Mouse (Mus musculus): ENCODE data around the gene Gm20708. TPM values are rescaled to one million over a fixed set of nuclear protein-coding genes. Genes with fewer than 3 reads are reported as not detected.

The Gm20708 gene
- polyA plus RNA-seq, 1 experiment, result 2.1 TPM

GRCm38 (mm10) chr11:117798160-117798541 is 11.3 kb upstream of the Gm20708 start:
- H3K27me3 ChIP-seq (ENCODE audit: control insufficient read depth, insufficient read depth, low read length, poor library complexity, severe bottlenecking), result no peaks in the 10 kb centered on the region
- H3K9me3 ChIP-seq (replicated peaks; ENCODE audit: control insufficient read depth, insufficient read depth, low read length, poor library complexity, severe bottlenecking), result no peaks in the 10 kb centered on the region
- H3K9ac ChIP-seq (ENCODE audit: low read depth, poor library complexity, severe bottlenecking), result no peak overlapping the region
- no peaks in the 10 kb centered on the region for H3K4me1 ChIP-seq (ENCODE audit: control insufficient read depth, insufficient read depth, low read length)
- H3K27ac ChIP-seq (ENCODE audit: insufficient read depth, low read length), result no peak overlapping the region
- no peaks in the 10 kb centered on the region for H3K36me3 ChIP-seq (ENCODE audit: control insufficient read depth, insufficient read depth, low read length, poor library complexity, severe bottlenecking)
- no peak for TF ChIP-seq CTCF (IDR thresholded peaks at IDR 0.05; ENCODE audit: low read depth, low read length)
- TF ChIP-seq POLR2A (IDR thresholded peaks at IDR 0.05; ENCODE audit: insufficient read depth, low read length), result no peak
- no peak for TF ChIP-seq EP300 (IDR thresholded peaks at IDR 0.05; ENCODE audit: insufficient read depth, low read depth, low read length)
- H3K4me3 ChIP-seq (ENCODE audit: low read depth, low read length), result no peak overlapping the region

GRCm38 (mm10) chr11:117799174-117799573 is 10.3 kb upstream of the Gm20708 start:
- no peak overlapping the region for H3K27ac ChIP-seq (ENCODE audit: insufficient read depth, low read length)
- no peaks in the 10 kb centered on the region for H3K36me3 ChIP-seq (ENCODE audit: control insufficient read depth, insufficient read depth, low read length, poor library complexity, severe bottlenecking)
- H3K27me3 ChIP-seq (ENCODE audit: control insufficient read depth, insufficient read depth, low read length, poor library complexity, severe bottlenecking), result no peaks in the 10 kb centered on the region
- H3K9me3 ChIP-seq (replicated peaks; ENCODE audit: control insufficient read depth, insufficient read depth, low read length, poor library complexity, severe bottlenecking), result no peaks in the 10 kb centered on the region
- H3K9ac ChIP-seq (ENCODE audit: low read depth, poor library complexity, severe bottlenecking), result no peak overlapping the region
- TF ChIP-seq CTCF (IDR thresholded peaks at IDR 0.05; ENCODE audit: low read depth, low read length), result no peak
- no peaks in the 10 kb centered on the region for H3K4me1 ChIP-seq (ENCODE audit: control insufficient read depth, insufficient read depth, low read length)
- H3K4me3 ChIP-seq (ENCODE audit: low read depth, low read length), result no peak overlapping the region

- no peaks in the 10 kb centered on the region for H3K4me1 ChIP-seq (ENCODE audit: control insufficient read depth, insufficient read depth, low read length)
- H3K9me3 ChIP-seq (replicated peaks; ENCODE audit: control insufficient read depth, insufficient read depth, low read length, poor library complexity, severe bottlenecking), result no peaks in the 10 kb centered on the region
- no peaks in the 10 kb centered on the region for H3K27me3 ChIP-seq (ENCODE audit: control insufficient read depth, insufficient read depth, low read length, poor library complexity, severe bottlenecking)
- H3K36me3 ChIP-seq (ENCODE audit: control insufficient read depth, insufficient read depth, low read length, poor library complexity, severe bottlenecking), result no peaks in the 10 kb centered on the region
- H3K27ac ChIP-seq (ENCODE audit: insufficient read depth, low read length), result no peak overlapping the region
- no peak overlapping the region for H3K4me3 ChIP-seq (ENCODE audit: low read depth, low read length)
- TF ChIP-seq EP300 (IDR thresholded peaks at IDR 0.05; ENCODE audit: insufficient read depth, low read depth, low read length) (no peak), POLR2A (IDR thresholded peaks at IDR 0.05; ENCODE audit: insufficient read depth, low read length) (no peak)
- H3K9ac ChIP-seq (ENCODE audit: low read depth, poor library complexity, severe bottlenecking), result no peak overlapping the region
Observed at GRCm38 (mm10) chr11:117800038-117800437, 9.4 kb upstream of the Gm20708 start.

DNA sequence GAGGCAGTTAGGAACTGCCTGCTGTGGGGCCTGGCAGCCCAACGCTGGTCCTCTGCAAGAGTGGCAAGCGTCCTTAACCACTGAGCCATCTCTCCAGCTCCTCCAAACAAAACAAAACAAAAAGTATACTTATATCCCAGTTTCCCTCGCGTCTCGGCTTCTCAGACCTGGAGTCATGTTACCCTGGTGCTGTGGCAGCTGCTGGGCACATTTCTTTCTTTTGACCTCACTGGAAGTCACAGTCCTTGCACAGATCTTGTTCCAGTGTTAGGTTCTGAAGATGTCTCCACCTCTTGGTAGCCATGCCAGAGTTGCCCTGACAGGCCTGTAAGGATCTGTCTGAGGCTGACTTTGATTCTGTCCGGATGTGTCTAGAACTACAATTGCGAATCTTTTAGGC is 7.8 kb upstream of the Gm20708 start:
- Histone ChIP-seq H3K27ac (ENCODE audit: insufficient read depth, low read length) (no peak overlapping the region), H3K4me3 (ENCODE audit: low read depth, low read length) (no peak overlapping the region), H3K9me3 (replicated peaks; ENCODE audit: control insufficient read depth, insufficient read depth, low read length, poor library complexity, severe bottlenecking) (no peaks in the 10 kb centered on the region), H3K4me1 (ENCODE audit: control insufficient read depth, insufficient read depth, low read length) (no peaks in the 10 kb centered on the region), H3K9ac (ENCODE audit: low read depth, poor library complexity, severe bottlenecking) (no peak overlapping the region), H3K27me3 (ENCODE audit: control insufficient read depth, insufficient read depth, low read length, poor library complexity, severe bottlenecking) (no peaks in the 10 kb centered on the region), H3K36me3 (ENCODE audit: control insufficient read depth, insufficient read depth, low read length, poor library complexity, severe bottlenecking) (no peaks in the 10 kb centered on the region)
- TF ChIP-seq CTCF (IDR thresholded peaks at IDR 0.05; ENCODE audit: low read depth, low read length) (no peak), EP300 (IDR thresholded peaks at IDR 0.05; ENCODE audit: insufficient read depth, low read depth, low read length) (no peak), POLR2A (IDR thresholded peaks at IDR 0.05; ENCODE audit: insufficient read depth, low read length) (no peak)

- no peaks in the 10 kb centered on the region for H3K36me3 ChIP-seq (ENCODE audit: control insufficient read depth, insufficient read depth, low read length, poor library complexity, severe bottlenecking)
- H3K9me3 ChIP-seq (replicated peaks; ENCODE audit: control insufficient read depth, insufficient read depth, low read length, poor library complexity, severe bottlenecking), result no peaks in the 10 kb centered on the region
- H3K27ac ChIP-seq (ENCODE audit: insufficient read depth, low read length), result no peak overlapping the region
- no peak overlapping the region for H3K9ac ChIP-seq (ENCODE audit: low read depth, poor library complexity, severe bottlenecking)
- H3K4me1 ChIP-seq (ENCODE audit: control insufficient read depth, insufficient read depth, low read length), result no peaks in the 10 kb centered on the region
- TF ChIP-seq POLR2A (IDR thresholded peaks at IDR 0.05; ENCODE audit: insufficient read depth, low read length), result no peak
- TF ChIP-seq CTCF (IDR thresholded peaks at IDR 0.05; ENCODE audit: low read depth, low read length), result no peak
- TF ChIP-seq EP300 (IDR thresholded peaks at IDR 0.05; ENCODE audit: insufficient read depth, low read depth, low read length), result no peak
- H3K27me3 ChIP-seq (ENCODE audit: control insufficient read depth, insufficient read depth, low read length, poor library complexity, severe bottlenecking), result no peaks in the 10 kb centered on the region
- no peak overlapping the region for H3K4me3 ChIP-seq (ENCODE audit: low read depth, low read length)
Observed at GRCm38 (mm10) chr11:117803166-117803688, 6.2 kb upstream of the Gm20708 start.

DNA sequence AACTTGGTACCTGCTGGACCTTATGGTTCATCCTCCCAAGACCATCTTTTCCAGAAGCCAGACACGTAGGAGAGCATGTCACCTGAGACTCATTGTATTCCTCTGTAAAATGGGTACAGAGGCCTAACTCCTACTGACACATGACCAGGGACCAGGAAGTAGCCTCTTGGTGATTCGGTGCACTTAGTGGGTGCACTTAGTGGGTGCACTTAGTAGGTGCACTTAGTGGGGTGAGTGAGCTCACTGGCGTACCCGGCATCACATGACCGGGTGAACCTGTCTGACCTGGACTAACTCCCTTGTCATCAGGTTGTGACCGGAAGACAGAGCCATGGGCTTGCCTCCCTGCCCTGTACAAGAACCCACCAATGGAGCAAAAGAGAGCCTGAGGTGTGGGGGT is 2.7 kb upstream of the Gm20708 start:
- TF ChIP-seq CTCF (IDR thresholded peaks at IDR 0.05; ENCODE audit: low read depth, low read length), result no peak
- no peak for TF ChIP-seq POLR2A (IDR thresholded peaks at IDR 0.05; ENCODE audit: insufficient read depth, low read length)
- Histone ChIP-seq H3K27me3 (ENCODE audit: control insufficient read depth, insufficient read depth, low read length, poor library complexity, severe bottlenecking) (no peaks in the 10 kb centered on the region), H3K36me3 (ENCODE audit: control insufficient read depth, insufficient read depth, low read length, poor library complexity, severe bottlenecking) (no peaks in the 10 kb centered on the region), H3K9ac (ENCODE audit: low read depth, poor library complexity, severe bottlenecking) (no peak overlapping the region), H3K9me3 (replicated peaks; ENCODE audit: control insufficient read depth, insufficient read depth, low read length, poor library complexity, severe bottlenecking) (no peaks in the 10 kb centered on the region), H3K4me3 (ENCODE audit: low read depth, low read length) (no peak overlapping the region), H3K27ac (ENCODE audit: insufficient read depth, low read length) (no peak overlapping the region), H3K4me1 (ENCODE audit: control insufficient read depth, insufficient read depth, low read length) (peaks cover 2% of the 10 kb centered on the region)

Data from ES-Bruce4 (cell line).